Mouse (Mus musculus) liver, embryonic 14.5 days (tissue): ENCODE results near the gene Camk2n1.

Experiments
- CTCF ChIP-seq: IDR thresholded peaks from 2 replicates; pipeline ENCODE4 v1.5.1; 2016; ENCODE audit warnings: antibody characterized with exemption, low read depth, control low read depth
- EP300 ChIP-seq: IDR thresholded peaks from 2 replicates; pipeline ENCODE4 v1.6.1; 2016; ENCODE audit warnings: antibody characterized with exemption, low read depth

GRCm38 (mm10) chr4:138460910-138461309, 6.8 kb downstream of the Camk2n1 start:
- TF ChIP-seq CTCF (no peak), EP300 (no peak)
